ENCODE assay signal across 14 mouse cellular contexts in genomic region chr7:80903625-80904422, GRCm38 (mm10). TPM values are rescaled to one million over a fixed set of nuclear protein-coding genes. Genes with fewer than 3 reads are reported as not detected.
A peak's percentile ranks its signal among the peaks of the same experiment; 100 is the strongest.
DNase-seq lines count a peak whose midpoint lies in the region; ATAC-seq and TF ChIP-seq lines count a peak whose summit lies in the region.
"Had no signal": no experiment of that assay in that cellular context is flagged by ENCODE, and none has a peak within 500 bp of the region (broad histone marks: within the 10 kb centered on the region; RNA-seq: fewer than 3 reads in every experiment).

No protein-coding gene starts in this region.

- H3K4me2 ChIP-seq in lung, embryonic 14.5 days: peak overlapping the region; percentile 96
- peak overlapping the region; percentile 83; the same call in 1 of the 2 replicates for H3K4me2 ChIP-seq in embryonic facial prominence, embryonic 14.5 days (ENCODE audit: low read depth, low read length)
- peak overlapping the region; percentile 88 for H3K4me2 ChIP-seq in liver, embryonic 13.5 days

- H3K9ac ChIP-seq in lung, embryonic 14.5 days: no peak overlapping the region
- no peak overlapping the region for H3K9ac ChIP-seq in embryonic facial prominence, embryonic 14.5 days (ENCODE audit: low read depth, low read length)
- no peak overlapping the region for H3K9ac ChIP-seq in liver, embryonic 13.5 days

- H3K9me3 ChIP-seq in lung, embryonic 14.5 days (ENCODE audit: low read depth, low read length): no peaks in the 10 kb centered on the region
- H3K9me3 ChIP-seq in embryonic facial prominence, embryonic 14.5 days (ENCODE audit: control insufficient read depth, low read length): no peaks in the 10 kb centered on the region
- H3K9me3 ChIP-seq in liver, embryonic 13.5 days (replicated peaks): no peaks in the 10 kb centered on the region

- 84% methylated on average over 11 of the region's 11 CpGs for WGBS in lung, embryonic 14.5 days
- 86% methylated on average over 11 of the region's 11 CpGs for WGBS in embryonic facial prominence, embryonic 14.5 days
- WGBS in liver, embryonic 13.5 days (ENCODE audit: insufficient replicate concordance): 77% methylated on average over 11 of the region's 11 CpGs

- intact Hi-C loops in gastrocnemius, adult 2 months (cut with DNase I): no loop called here

- H3K4me1 ChIP-seq in lung, embryonic 14.5 days (ENCODE audit: insufficient read depth): 0 out of 2 replicates have a peak, but pooled peaks cover 7% of the 10 kb centered on the region
- 0 out of 2 replicates have a peak, but pooled peaks cover 7% of the 10 kb centered on the region for H3K4me1 ChIP-seq in embryonic facial prominence, embryonic 14.5 days (ENCODE audit: control insufficient read depth, insufficient read depth, low read length)
- H3K4me1 ChIP-seq in liver, embryonic 13.5 days (replicated peaks): peaks cover 45% of the 10 kb centered on the region

- no peak for DNase-seq in gastrocnemius, adult 2 months
- no peak for DNase-seq in gastrocnemius, postnatal 25 days
- no peak for DNase-seq in lung, embryonic 14.5 days
- DNase-seq in lung, postnatal 25 days (ENCODE audit: low spot score): no peak
- no peak for DNase-seq in embryonic facial prominence, embryonic 14.5 days (ENCODE audit: low spot score)
- no peak for DNase-seq in liver, embryonic 13.5 days
- no peak for DNase-seq in spleen, adult 12 weeks (ENCODE audit: low spot score)
- no peak for DNase-seq in natural killer cell, adult 2 months (ENCODE audit: low spot score in 2 of 2)
- DNase-seq: adrenal gland, postnatal 25 days; B cell, adult 2 months; retina, postnatal 1 day had no signal

- no peaks in the 10 kb centered on the region for H3K27me3 ChIP-seq in lung, embryonic 14.5 days (ENCODE audit: insufficient read depth, low read length)
- H3K27me3 ChIP-seq in embryonic facial prominence, embryonic 14.5 days (replicated peaks; ENCODE audit: control insufficient read depth, insufficient read depth, low read length): no peaks in the 10 kb centered on the region
- H3K27me3 ChIP-seq in liver, embryonic 13.5 days: no peaks in the 10 kb centered on the region
- H3K27me3 ChIP-seq: Patski had no signal

- H3K4me3 ChIP-seq in gastrocnemius, adult 2 months: peak overlapping the region; percentile 77
- H3K4me3 ChIP-seq in lung, embryonic 14.5 days (ENCODE audit: low read depth, low read length): peak overlapping the region; percentile 41; the same call in 1 of the 2 replicates
- no peak overlapping the region for H3K4me3 ChIP-seq in embryonic facial prominence, embryonic 14.5 days (ENCODE audit: low read depth, low read length)
- no peak overlapping the region for H3K4me3 ChIP-seq in liver, embryonic 13.5 days (replicated peaks)

- H3K27ac ChIP-seq in gastrocnemius, adult 2 months: peak overlapping the region; percentile 66; the same call in 1 of the 2 replicates
- H3K27ac ChIP-seq in lung, embryonic 14.5 days (ENCODE audit: low read depth): no peak overlapping the region
- no peak overlapping the region for H3K27ac ChIP-seq in embryonic facial prominence, embryonic 14.5 days (replicated peaks; ENCODE audit: low read depth, low read length)
- H3K27ac ChIP-seq in liver, embryonic 13.5 days: no peak overlapping the region
- H3K27ac ChIP-seq: macrophage had no signal

- TF ChIP-seq CTCF in gastrocnemius, adult 2 months (IDR thresholded peaks at IDR 0.05): no peak
- TF ChIP-seq CTCF in lung, embryonic 14.5 days (IDR thresholded peaks at IDR 0.05; ENCODE audit: low read depth): no peak

- peaks cover 12% of the 10 kb centered on the region; the same call in 1 of the 2 replicates for H3K36me3 ChIP-seq in lung, embryonic 14.5 days (ENCODE audit: insufficient read depth)
- peaks cover 14% of the 10 kb centered on the region; the same call in 1 of the 2 replicates for H3K36me3 ChIP-seq in embryonic facial prominence, embryonic 14.5 days (ENCODE audit: control insufficient read depth, insufficient read depth, low read length)
- H3K36me3 ChIP-seq in liver, embryonic 13.5 days: peaks cover 7% of the 10 kb centered on the region

- no peak for ATAC-seq in lung, embryonic 14.5 days (ENCODE audit: insufficient read depth)
- no peak for ATAC-seq in embryonic facial prominence, embryonic 14.5 days (ENCODE audit: low read depth)
- no peak for ATAC-seq in liver, embryonic 13.5 days (ENCODE audit: low read depth)
- ATAC-seq: Patski had no signal

RNA-seq across cellular contexts. Expression of gene Nmb, which starts 1.1 kb away (rescaled TPM):
- 1 to 10 TPM; 3.6 to 4.0 TPM for total RNA-seq in gastrocnemius, adult 2 months (2021)
- 1 to 10 TPM; 2.2 to 2.7 TPM for total RNA-seq in gastrocnemius, postnatal 25 days (2021)
- 9.5 and 10.3 TPM in 2 replicates for polyA plus RNA-seq in lung, embryonic 14.5 days (2014; fragmentation: Nextera tagmentation; extraction: Ambion mirVana)
- 7.7 and 9.0 TPM in 2 replicates for polyA plus RNA-seq in embryonic facial prominence, embryonic 14.5 days (2014; fragmentation: Nextera tagmentation; extraction: Ambion mirVana)
- 1.5 and 1.6 TPM in 2 replicates for polyA plus RNA-seq in liver, embryonic 13.5 days (2015; fragmentation: Nextera tagmentation; extraction: Ambion mirVana)
- total RNA-seq: common myeloid progenitor, adult 5-6 weeks had no signal
- polyA plus RNA-seq: macrophage had no signal

RNA-seq across cellular contexts. Expression of gene Wdr73, which starts 2.8 kb away (rescaled TPM):
- total RNA-seq in gastrocnemius, adult 2 months (2021): 1 to 10 TPM; 2.9 to 3.7 TPM
- total RNA-seq in gastrocnemius, postnatal 25 days (2021): 1 to 10 TPM; 3.1 to 4.2 TPM
- 29.0 and 30.9 TPM in 2 replicates for polyA plus RNA-seq in lung, embryonic 14.5 days (2014; fragmentation: Nextera tagmentation; extraction: Ambion mirVana)
- polyA plus RNA-seq in embryonic facial prominence, embryonic 14.5 days (2014; fragmentation: Nextera tagmentation; extraction: Ambion mirVana): 20.9 and 25.8 TPM in 2 replicates
- 22.5 and 25.3 TPM in 2 replicates for polyA plus RNA-seq in liver, embryonic 13.5 days (2015; fragmentation: Nextera tagmentation; extraction: Ambion mirVana)

RNA-seq across cellular contexts. Expression of gene Zscan2, which starts 43.1 kb away (rescaled TPM):
- total RNA-seq in gastrocnemius, adult 2 months (2021): 1 to 10 TPM; 1.3 to 1.7 TPM
- 1 to 10 TPM; 1.5 to 1.6 TPM for total RNA-seq in gastrocnemius, postnatal 25 days (2021)
- 2.2 and 3.2 TPM in 2 replicates for polyA plus RNA-seq in lung, embryonic 14.5 days (2014; fragmentation: Nextera tagmentation; extraction: Ambion mirVana)
- polyA plus RNA-seq in embryonic facial prominence, embryonic 14.5 days (2014; fragmentation: Nextera tagmentation; extraction: Ambion mirVana): 1.8 and 2.1 TPM in 2 replicates
- 0.31 and 0.37 TPM in 2 replicates for polyA plus RNA-seq in liver, embryonic 13.5 days (2015; fragmentation: Nextera tagmentation; extraction: Ambion mirVana)

RNA-seq across cellular contexts. Expression of gene Sec11a, which starts 43.8 kb away (rescaled TPM):
- 10 to 100 TPM; 21.4 to 31.5 TPM for total RNA-seq in gastrocnemius, adult 2 months (2021)
- total RNA-seq in gastrocnemius, postnatal 25 days (2021): 10 to 100 TPM; 25.4 to 29.9 TPM
- polyA plus RNA-seq in lung, embryonic 14.5 days (2014; fragmentation: Nextera tagmentation; extraction: Ambion mirVana): 191 and 196 TPM in 2 replicates
- 194 and 218 TPM in 2 replicates for polyA plus RNA-seq in embryonic facial prominence, embryonic 14.5 days (2014; fragmentation: Nextera tagmentation; extraction: Ambion mirVana)
- polyA plus RNA-seq in liver, embryonic 13.5 days (2015; fragmentation: Nextera tagmentation; extraction: Ambion mirVana): 120 and 121 TPM in 2 replicates

Comparison
In these comparisons a context has a peak if more than half of its experiments do, and no peak if none do; other contexts are left out.
1. H3K4me3 ChIP-seq: peak in gastrocnemius, adult 2 months (single experiment) and lung, embryonic 14.5 days (single experiment); none in embryonic facial prominence, embryonic 14.5 days (single experiment) and liver, embryonic 13.5 days (single experiment).
2. Peak in every context shown above with its lines, with median percentiles within 50 percentile points of each other: H3K4me2 ChIP-seq.